Mouse (Mus musculus) lung, adult 2 months (tissue): ENCODE results near the gene Prmt2. TPM values are rescaled to one million over a fixed set of nuclear protein-coding genes. Genes with fewer than 3 reads are reported as not detected.

Source experiments
- DNase-seq: peaks from one replicate; pipeline ENCODE4 v3.0.0; 2022
- H3K4me1 ChIP-seq: fragments of 200-500 bp; 2 replicates; pipeline ENCODE4 v1.6.1; 2011; ENCODE audit warnings: low read length; ENCODE audit not compliant: control insufficient read depth, insufficient read depth
- H3K4me3 ChIP-seq: fragments of 200-500 bp; replicated peaks from 2 replicates; pipeline ENCODE3; 2011; ENCODE audit warnings: low read depth, mild to moderate bottlenecking, control low read depth, low read length; ENCODE audit errors: extremely low read depth
- CTCF ChIP-seq: fragments of 200-500 bp; IDR thresholded peaks from 2 replicates; pipeline ENCODE4 v1.5.1; 2011; ENCODE audit warnings: mild to moderate bottlenecking, low read length, control low read depth; ENCODE audit not compliant: insufficient read depth
- POLR2A ChIP-seq: fragments of 200-500 bp; IDR thresholded peaks from 2 replicates; pipeline ENCODE4 v1.6.1; 2011; ENCODE audit warnings: low read depth, mild to moderate bottlenecking, control low read depth, low read length, borderline replicate concordance; ENCODE audit errors: extremely low read depth
- WGBS: fragments of 180-500 bp; shearing (Covaris S2); methylation state at CpG from one replicate; pipeline ENCODE4 v1.1.7; 2018; 5-methylcytosine and 5-hydroxymethylcytosine counted together
- polyA plus RNA-seq: library from polyadenylated mRNA; depleted of rRNA; stranded (reverse); fragments of >200 nt; gene quantifications from 2 replicates; pipeline ENCODE4 v1.2.3, GENCODE M21; 2012; rRNA removed

The Prmt2 gene
- polyA plus RNA-seq, 1 experiment: 101 TPM

GRCm38 (mm10) chr10:76188010-76188409 is 49.7 kb downstream of the Prmt2 start:
- Histone ChIP-seq H3K4me1 (no peaks in the 10 kb centered on the region), H3K4me3 (no peak overlapping the region)
- TF ChIP-seq CTCF: no peak
- no peak for TF ChIP-seq POLR2A
- WGBS: 87% methylated on average over 1 of the region's 1 CpGs
- no peak for DNase-seq

GRCm38 (mm10) chr10:76185216-76185615 is 52.4 kb downstream of the Prmt2 start:
- H3K4me1 ChIP-seq: no peaks in the 10 kb centered on the region
- WGBS: 55% methylated on average over 4 of the region's 4 CpGs
- DNase-seq: no peak
- H3K4me3 ChIP-seq: no peak overlapping the region
- TF ChIP-seq CTCF: no peak
- no peak for TF ChIP-seq POLR2A

GRCm38 (mm10) chr10:76174899-76175298 is 62.8 kb downstream of the Prmt2 start:
- DNase-seq: no peak
- 59% methylated on average over 2 of the region's 2 CpGs for WGBS
- Histone ChIP-seq H3K4me1 (no peaks in the 10 kb centered on the region), H3K4me3 (no peak overlapping the region)
- TF ChIP-seq POLR2A: no peak
- TF ChIP-seq CTCF: no peak

- DNase-seq: no peak
- Histone ChIP-seq H3K4me1 (no peaks in the 10 kb centered on the region), H3K4me3 (no peak overlapping the region)
- TF ChIP-seq POLR2A: no peak
- no peak for TF ChIP-seq CTCF
- 41% methylated on average over 1 of the region's 1 CpGs for WGBS
These were observed 79.7 kb downstream of the Prmt2 start for GRCm38 (mm10) chr10:76158009-76158408.

GRCm38 (mm10) chr10:76157528-76157927 is 80.1 kb downstream of the Prmt2 start:
- 67% methylated on average over 5 of the region's 5 CpGs for WGBS
- DNase-seq: no peak
- TF ChIP-seq CTCF (no peak), POLR2A (no peak)
- H3K4me3 ChIP-seq: no peak overlapping the region
- H3K4me1 ChIP-seq: no peaks in the 10 kb centered on the region

Other genes starting within 250 kb of the Prmt2 start
- gene Zfp280b, start 205.2 kb downstream of the Prmt2 start, polyA plus RNA-seq: 5.3 and 6.9 TPM in 2 replicates
- not detected in 2 replicates for gene Slc5a4b, start 126.9 kb downstream of the Prmt2 start, polyA plus RNA-seq
- gene Slc5a4a, start 90.4 kb downstream of the Prmt2 start, polyA plus RNA-seq: not detected in 2 replicates
- gene S100b, start 16.0 kb upstream of the Prmt2 start, polyA plus RNA-seq: 1.4 and 3.1 TPM in 2 replicates
- 20.3 and 25.3 TPM in 2 replicates for gene Dip2a, start 107.4 kb upstream of the Prmt2 start, polyA plus RNA-seq
- not detected in 2 replicates for gene AC141477.1, start 202.6 kb upstream of the Prmt2 start, polyA plus RNA-seq
- gene Pcnt, start 204.9 kb upstream of the Prmt2 start, polyA plus RNA-seq: 35.6 and 38.0 TPM in 2 replicates
- gene 2610028H24Rik, start 211.2 kb upstream of the Prmt2 start, polyA plus RNA-seq: 36.0 and 44.3 TPM in 2 replicates
- gene Mcm3ap, start 231.1 kb upstream of the Prmt2 start, polyA plus RNA-seq: 17.6 and 21.0 TPM in 2 replicates
- gene Ybey, start 231.2 kb upstream of the Prmt2 start, polyA plus RNA-seq: 2.0 and 2.5 TPM in 2 replicates